15 mouse cellular contexts compared by ENCODE assay signal in genomic region chrX:11486588-11486987, GRCm38 (mm10).
DNase-seq lines count a peak whose midpoint lies in the region; ATAC-seq and TF ChIP-seq lines count a peak whose summit lies in the region.
"Had no signal": no experiment of that assay in that cellular context is flagged by ENCODE, and none has a peak within 500 bp of the region (broad histone marks: within the 10 kb centered on the region; RNA-seq: fewer than 3 reads in every experiment).

No protein-coding gene starts in this region.

- no peak for DNase-seq in forebrain, postnatal 0 days
- no peak for DNase-seq in limb, embryonic 10.5 days (ENCODE audit: low spot score)
- peak; percentile 89 for DNase-seq in 3T3-L1 (ENCODE audit: low read depth, low spot score)
- DNase-seq in yolk sac, embryonic 10.5 days (ENCODE audit: low spot score) = no peak
- no peak for DNase-seq in thymus, postnatal 0 days (ENCODE audit: low spot score)
- DNase-seq: adrenal gland, postnatal 14 days; cerebellum, postnatal 10 days; gastrocnemius, postnatal 25 days; kidney, postnatal 36 days; right cerebral cortex, postnatal 25 days; thymus, postnatal 25 days had no signal

- no peaks in the 10 kb centered on the region for H3K36me3 ChIP-seq in forebrain, embryonic 12.5 days (replicated peaks)
- H3K36me3 ChIP-seq in forebrain, postnatal 0 days (ENCODE audit: insufficient read depth) = no peaks in the 10 kb centered on the region
- H3K36me3 ChIP-seq in limb, embryonic 12.5 days = no peaks in the 10 kb centered on the region
- no peaks in the 10 kb centered on the region for H3K36me3 ChIP-seq in limb, embryonic 10.5 days
- no peaks in the 10 kb centered on the region for H3K36me3 ChIP-seq in forebrain, embryonic 15.5 days

- peak overlapping the region; percentile 61; the same call in 1 of the 2 replicates for H3K27ac ChIP-seq in forebrain, embryonic 12.5 days
- H3K27ac ChIP-seq in forebrain, postnatal 0 days (ENCODE audit: low read depth, low read length) = no peak overlapping the region
- no peak overlapping the region for H3K27ac ChIP-seq in limb, embryonic 12.5 days
- H3K27ac ChIP-seq in limb, embryonic 10.5 days = no peak overlapping the region
- H3K27ac ChIP-seq in forebrain, embryonic 15.5 days (replicated peaks) = peak overlapping the region; percentile 34; the same call in 1 of the 2 replicates

- H3K27me3 ChIP-seq in forebrain, embryonic 12.5 days = peaks cover 11% of the 10 kb centered on the region; the same call in 1 of the 2 replicates
- no peaks in the 10 kb centered on the region for H3K27me3 ChIP-seq in forebrain, postnatal 0 days (ENCODE audit: insufficient read depth, low read length)
- H3K27me3 ChIP-seq in limb, embryonic 12.5 days = peaks cover 39% of the 10 kb centered on the region
- H3K27me3 ChIP-seq in limb, embryonic 10.5 days (ENCODE audit: low read depth, poor library complexity, severe bottlenecking) = peaks cover 98% of the 10 kb centered on the region
- no peaks in the 10 kb centered on the region for H3K27me3 ChIP-seq in forebrain, embryonic 15.5 days

- H3K4me1 ChIP-seq in forebrain, embryonic 12.5 days = peaks cover 27% of the 10 kb centered on the region
- no peaks in the 10 kb centered on the region for H3K4me1 ChIP-seq in forebrain, postnatal 0 days (ENCODE audit: insufficient read depth)
- H3K4me1 ChIP-seq in limb, embryonic 12.5 days (replicated peaks) = peaks cover 10% of the 10 kb centered on the region
- peaks cover 12% of the 10 kb centered on the region for H3K4me1 ChIP-seq in limb, embryonic 10.5 days
- peaks cover 27% of the 10 kb centered on the region for H3K4me1 ChIP-seq in forebrain, embryonic 15.5 days

- no peak for ATAC-seq in forebrain, embryonic 12.5 days (ENCODE audit: low FRiP score)
- ATAC-seq in forebrain, postnatal 0 days = no peak
- 0 out of 2 replicates have a peak, but pooled peaks have one; percentile 15 for ATAC-seq in limb, embryonic 12.5 days (ENCODE audit: insufficient number of reproducible peaks, insufficient read depth, low FRiP score, low TSS enrichment, low read depth)
- 0 out of 2 replicates have a peak, but pooled peaks have one; percentile 2 for ATAC-seq in forebrain, embryonic 15.5 days (replicated peaks)
- ATAC-seq: intestine, embryonic 16.5 days had no signal

- TF ChIP-seq CTCF in forebrain, postnatal 0 days (IDR thresholded peaks at IDR 0.05; ENCODE audit: low read depth) = no peak

- no peak overlapping the region for H3K9ac ChIP-seq in forebrain, embryonic 12.5 days
- no peak overlapping the region for H3K9ac ChIP-seq in forebrain, postnatal 0 days
- H3K9ac ChIP-seq in limb, embryonic 12.5 days (replicated peaks) = no peak overlapping the region
- no peak overlapping the region for H3K9ac ChIP-seq in forebrain, embryonic 15.5 days (replicated peaks)

- H3K4me3 ChIP-seq in forebrain, embryonic 12.5 days (replicated peaks) = no peak overlapping the region
- no peak overlapping the region for H3K4me3 ChIP-seq in forebrain, postnatal 0 days (ENCODE audit: low read depth, low read length)
- H3K4me3 ChIP-seq in limb, embryonic 12.5 days (replicated peaks) = no peak overlapping the region
- no peak overlapping the region for H3K4me3 ChIP-seq in limb, embryonic 10.5 days
- H3K4me3 ChIP-seq in forebrain, embryonic 15.5 days = no peak overlapping the region

- WGBS in forebrain, embryonic 12.5 days = 31% methylated on average over 2 of the region's 2 CpGs
- 32% methylated on average over 2 of the region's 2 CpGs for WGBS in forebrain, postnatal 0 days
- 36% methylated on average over 2 of the region's 2 CpGs for WGBS in limb, embryonic 12.5 days
- 71% methylated on average over 2 of the region's 2 CpGs for WGBS in limb, embryonic 10.5 days
- WGBS in forebrain, embryonic 15.5 days = 22% methylated on average over 2 of the region's 2 CpGs

- no peak overlapping the region for H3K4me2 ChIP-seq in forebrain, embryonic 12.5 days
- no peak overlapping the region for H3K4me2 ChIP-seq in forebrain, postnatal 0 days (ENCODE audit: low read depth)
- H3K4me2 ChIP-seq in limb, embryonic 12.5 days = no peak overlapping the region
- no peak overlapping the region for H3K4me2 ChIP-seq in forebrain, embryonic 15.5 days (replicated peaks)

- no peaks in the 10 kb centered on the region for H3K9me3 ChIP-seq in forebrain, embryonic 12.5 days
- H3K9me3 ChIP-seq in forebrain, postnatal 0 days (ENCODE audit: low read length) = no peaks in the 10 kb centered on the region
- H3K9me3 ChIP-seq in limb, embryonic 12.5 days = no peaks in the 10 kb centered on the region
- no peaks in the 10 kb centered on the region for H3K9me3 ChIP-seq in limb, embryonic 10.5 days (replicated peaks)
- H3K9me3 ChIP-seq in forebrain, embryonic 15.5 days = no peaks in the 10 kb centered on the region

Comparison
In these comparisons a context has a peak if more than half of its experiments do, and no peak if none do; other contexts are left out.
1. ATAC-seq: peak in limb, embryonic 12.5 days (single experiment) and forebrain, embryonic 15.5 days (single experiment); none in forebrain, embryonic 12.5 days (single experiment) and forebrain, postnatal 0 days (single experiment).
2. H3K27ac ChIP-seq: peak in forebrain, embryonic 12.5 days (single experiment) and forebrain, embryonic 15.5 days (single experiment); none in forebrain, postnatal 0 days (single experiment), limb, embryonic 12.5 days (single experiment) and limb, embryonic 10.5 days (single experiment).